Mouse (Mus musculus): Measurements from ENCODE around the gene Nfe2l2.

- TF ChIP-seq POLR2A (IDR thresholded peaks at IDR 0.05; ENCODE audit: low read depth, low read length): no peak
- TF ChIP-seq CTCF (IDR thresholded peaks at IDR 0.05; ENCODE audit: borderline replicate concordance, insufficient read depth, low read length): no peak
These were observed 816 bp upstream of the Nfe2l2 start for GRCm38 (mm10) chr2:75705162-75705752.
